Mouse (Mus musculus) forebrain, embryonic 12.5 days (tissue): ENCODE results near the gene Foxp2. TPM values are rescaled to one million over a fixed set of nuclear protein-coding genes. Genes with fewer than 3 reads are reported as not detected.

Source experiments
- ATAC-seq: fragments of 200-750 bp; cut with Nextera tagmentation; 2 replicates; pipeline ENCODE4 v1.8.0; 2017; ENCODE audit warnings: moderate TSS enrichment; ENCODE audit not compliant: low FRiP score
- H3K27ac ChIP-seq: fragments of 300-500 bp; sonication (generic); 2 replicates; pipeline ENCODE4 v1.5.1; 2016; ENCODE audit warnings: mild to moderate bottlenecking
- H3K27me3 ChIP-seq: fragments of 300-500 bp; sonication (generic); 2 replicates; pipeline ENCODE4 v1.6.1; 2016; ENCODE audit warnings: mild to moderate bottlenecking
- H3K36me3 ChIP-seq: fragments of 300-500 bp; sonication (generic); replicated peaks from 2 replicates; pipeline ENCODE4 v1.6.1; 2016; ENCODE audit warnings: mild to moderate bottlenecking
- H3K4me1 ChIP-seq: fragments of 300-500 bp; sonication (generic); 2 replicates; pipeline ENCODE4 v1.6.1; 2016
- H3K4me2 ChIP-seq: fragments of 300-500 bp; sonication (generic); 2 replicates; pipeline ENCODE4 v1.6.1; 2016; ENCODE audit warnings: mild to moderate bottlenecking, moderate library complexity
- H3K4me3 ChIP-seq: fragments of 300-500 bp; sonication (generic); replicated peaks from 2 replicates; pipeline ENCODE4 v1.5.1; 2016; ENCODE audit warnings: mild to moderate bottlenecking
- H3K9ac ChIP-seq: fragments of 300-500 bp; sonication (generic); 2 replicates; pipeline ENCODE4 v1.6.1; 2016; ENCODE audit warnings: mild to moderate bottlenecking
- H3K9me3 ChIP-seq: fragments of 300-500 bp; sonication (generic); 2 replicates; pipeline ENCODE4 v1.6.1; 2016
- WGBS: fragments of 180-500 bp; shearing (Covaris S2); methylation state at CpG from one replicate; pipeline ENCODE4 v1.1.7; 2016; 5-methylcytosine and 5-hydroxymethylcytosine counted together
- polyA plus RNA-seq: library from polyadenylated mRNA; unstranded; fragments of >200 nt; fragmentation: Nextera tagmentation; extraction: Ambion mirVana; gene quantifications from 2 replicates; pipeline ENCODE4 v1.2.1, GENCODE M21; 2016

Foxp2 gene
- 30.2 and 32.3 TPM in 2 replicates for polyA plus RNA-seq

DNA sequence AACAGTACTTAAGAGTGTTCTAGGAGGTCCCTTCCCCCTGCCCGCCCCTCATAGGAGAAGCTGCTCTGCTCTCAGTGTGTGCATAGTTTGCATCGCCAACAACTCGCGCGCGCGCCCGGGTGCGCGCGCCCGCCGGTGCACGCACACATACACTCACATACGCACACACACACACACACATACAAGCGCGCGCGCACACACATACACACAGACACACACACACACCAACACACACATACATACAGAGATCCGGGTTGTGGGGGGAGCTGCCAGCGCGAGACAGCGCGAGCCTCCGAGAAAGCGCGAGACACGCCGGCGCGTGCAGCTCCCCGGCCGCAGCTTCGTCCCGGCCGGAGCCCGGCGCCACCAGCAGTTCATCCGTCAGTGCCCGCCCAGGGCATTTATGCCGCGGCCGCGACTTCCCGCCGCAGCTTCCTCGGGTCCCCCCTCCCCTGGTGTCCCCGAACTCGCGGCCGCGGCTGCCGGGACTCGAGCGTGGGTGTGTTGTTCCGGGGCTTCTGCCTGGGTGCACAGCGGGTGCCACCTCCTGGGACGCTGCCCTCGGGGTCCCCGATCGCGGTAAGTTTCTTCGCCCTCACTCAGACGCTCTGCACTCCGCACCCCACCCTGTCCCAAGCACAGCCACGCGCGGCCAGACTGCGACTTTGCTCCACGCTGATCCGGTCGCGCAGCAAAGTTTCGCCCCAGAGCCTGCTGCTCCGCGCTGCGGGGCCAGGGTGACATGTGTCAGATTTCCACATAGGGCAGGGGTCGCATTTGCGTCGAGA is at the start of gene Foxp2:
Gene Foxp2 (plus strand): TSS at position 167 of the 788 bp plus-strand sequence.
- peak within 1 kb of the TSS; percentile 78 for H3K9ac ChIP-seq
- peaks cover 12% of the 10 kb centered on the region; the same call in 1 of the 2 replicates for H3K27me3 ChIP-seq
- no peaks in the 10 kb centered on the region for H3K36me3 ChIP-seq
- peaks cover 40% of the 10 kb centered on the region for H3K4me1 ChIP-seq
- H3K4me3 ChIP-seq: peak within 1 kb of the TSS; percentile 76
- H3K27ac ChIP-seq: peak within 1 kb of the TSS; percentile 90
- no peaks in the 10 kb centered on the region for H3K9me3 ChIP-seq
- peak; percentile 74 for ATAC-seq
- peak within 1 kb of the TSS; percentile 88 for H3K4me2 ChIP-seq
- under 1% methylated on average over 80 of the region's 80 CpGs for WGBS

DNA sequence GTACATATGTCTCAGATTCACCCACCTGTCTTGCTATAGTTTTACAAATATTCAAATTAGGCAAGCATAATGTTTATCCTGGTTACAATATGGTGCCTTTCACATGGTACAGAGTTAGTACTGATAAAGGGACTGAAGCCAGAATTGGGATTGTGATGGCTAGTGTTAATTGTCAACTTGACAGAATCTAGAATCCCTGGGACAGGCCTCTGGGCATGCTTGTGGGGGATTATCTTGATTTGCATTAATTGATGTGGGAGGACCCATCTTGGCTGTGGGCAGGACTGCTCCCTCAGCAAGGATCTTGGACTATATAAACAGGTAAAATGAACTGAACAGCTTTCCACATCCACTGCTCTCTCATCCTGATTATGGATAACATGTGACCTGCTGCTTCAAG is 15.9 kb upstream of the Foxp2 start:
- H3K4me3 ChIP-seq: no peak overlapping the region
- no peaks in the 10 kb centered on the region for H3K4me1 ChIP-seq
- ATAC-seq: no peak
- H3K9me3 ChIP-seq: no peaks in the 10 kb centered on the region
- no peak overlapping the region for H3K27ac ChIP-seq
- H3K27me3 ChIP-seq: no peaks in the 10 kb centered on the region
- no peak overlapping the region for H3K9ac ChIP-seq
- H3K4me2 ChIP-seq: no peak overlapping the region
- H3K36me3 ChIP-seq: no peaks in the 10 kb centered on the region

DNA sequence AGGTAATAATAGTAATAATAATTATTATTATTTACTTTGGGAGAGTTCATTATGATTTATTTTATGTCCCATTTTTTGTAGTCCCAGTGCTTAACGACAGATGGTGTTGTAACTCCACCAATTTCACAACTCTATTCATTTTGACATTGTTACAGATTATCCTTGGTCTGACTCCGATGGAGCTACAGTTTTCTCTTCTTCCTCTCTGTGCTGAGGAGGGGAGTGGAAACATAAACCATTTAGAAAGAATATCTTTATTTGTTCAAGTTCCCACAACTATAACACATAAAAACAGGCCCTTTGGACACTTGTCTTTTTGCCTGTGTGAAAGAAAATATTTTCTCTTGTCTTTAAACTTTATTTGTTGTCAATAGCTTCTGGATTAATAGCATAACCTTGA is 4.1 kb upstream of the Foxp2 start:
- no peak overlapping the region for H3K9ac ChIP-seq
- H3K4me3 ChIP-seq: no peak overlapping the region
- no peak for ATAC-seq
- H3K4me1 ChIP-seq: peaks cover 31% of the 10 kb centered on the region
- H3K27me3 ChIP-seq: 0 out of 2 replicates have a peak, but pooled peaks cover 5% of the 10 kb centered on the region
- H3K4me2 ChIP-seq: no peak overlapping the region
- WGBS: 0% methylated on average over 2 of the region's 2 CpGs
- no peaks in the 10 kb centered on the region for H3K9me3 ChIP-seq
- H3K36me3 ChIP-seq: no peaks in the 10 kb centered on the region
- no peak overlapping the region for H3K27ac ChIP-seq

DNA sequence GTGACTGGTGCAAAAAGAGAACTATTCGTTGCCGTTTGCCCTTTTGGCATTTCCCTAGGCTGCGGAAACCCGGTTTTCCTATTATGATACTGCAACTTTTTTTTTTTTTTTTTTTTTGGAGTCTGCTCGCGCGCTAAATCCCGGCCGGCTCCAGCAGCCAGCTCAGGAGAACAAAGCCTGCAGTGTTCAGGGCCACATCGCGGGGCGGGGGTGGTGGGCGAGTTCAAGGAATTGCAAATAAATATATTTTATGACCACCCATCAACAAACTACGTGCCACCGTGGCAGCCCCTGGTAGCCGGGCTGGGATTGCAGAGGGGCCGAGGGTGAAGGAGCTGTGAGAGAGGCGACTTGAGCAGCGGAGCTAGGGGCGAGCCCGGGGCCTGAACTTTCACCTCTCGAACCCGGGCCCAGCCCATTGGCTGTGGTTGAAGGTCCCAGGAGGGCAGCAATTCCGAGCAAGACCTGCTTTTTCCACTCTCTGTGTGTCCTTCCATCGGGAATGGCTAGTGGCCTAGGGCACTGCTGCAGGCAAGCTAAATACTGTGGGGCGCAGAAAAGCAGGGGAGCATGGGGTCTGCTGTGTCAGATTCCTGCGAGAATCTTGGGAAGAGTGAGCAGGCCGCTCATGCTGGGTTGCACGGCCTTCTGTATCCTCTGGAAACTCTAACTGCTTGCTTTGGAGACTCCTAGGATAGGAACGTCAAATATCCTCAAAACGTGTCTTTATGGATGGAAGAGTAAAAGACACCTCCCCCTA is 2.9 kb upstream of the Foxp2 start:
- ATAC-seq: no peak; the same call in 1 of the 2 replicates
- under 1% methylated on average over 31 of the region's 31 CpGs for WGBS
- peak overlapping the region; percentile 49 for H3K9ac ChIP-seq
- H3K4me3 ChIP-seq: peak overlapping the region; percentile 31
- no peaks in the 10 kb centered on the region for H3K9me3 ChIP-seq
- peaks cover 37% of the 10 kb centered on the region for H3K4me1 ChIP-seq
- H3K4me2 ChIP-seq: peak overlapping the region; percentile 62
- no peaks in the 10 kb centered on the region for H3K36me3 ChIP-seq
- H3K27ac ChIP-seq: no peak overlapping the region
- peaks cover 11% of the 10 kb centered on the region; the same call in 1 of the 2 replicates for H3K27me3 ChIP-seq

DNA sequence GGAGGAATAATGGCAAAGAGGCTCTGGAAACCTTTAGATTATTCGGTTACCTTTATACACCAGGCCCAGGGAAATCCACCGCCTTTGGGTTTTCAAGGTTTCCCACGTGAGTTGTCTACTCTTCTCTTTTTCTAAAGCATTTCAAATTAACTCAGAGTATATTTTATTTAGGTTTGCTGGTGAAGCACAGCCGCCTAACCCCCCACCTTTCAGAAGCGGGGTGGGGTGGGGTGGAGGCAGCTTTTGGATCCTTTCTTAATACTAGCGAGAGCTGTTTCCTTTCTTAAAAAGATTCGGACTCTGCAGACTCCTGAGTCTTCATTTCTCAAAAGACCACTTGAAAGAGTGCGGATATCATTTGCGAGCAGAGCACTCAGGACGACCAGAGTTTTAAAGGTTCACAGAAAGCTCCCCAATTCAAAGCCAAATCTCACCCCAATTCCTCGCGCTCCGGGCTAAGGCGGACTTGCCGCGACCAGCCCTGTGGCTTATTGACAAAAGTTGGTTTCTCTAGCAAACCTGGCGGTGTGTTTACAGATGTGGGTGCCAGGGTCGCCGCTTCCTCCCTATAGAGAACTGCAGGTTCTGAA is 2.0 kb upstream of the Foxp2 start:
- Histone ChIP-seq H3K27ac (no peak overlapping the region; the same call in 1 of the 2 replicates), H3K4me1 (peaks cover 40% of the 10 kb centered on the region), H3K27me3 (peaks cover 12% of the 10 kb centered on the region; the same call in 1 of the 2 replicates), H3K4me3 (peak overlapping the region; percentile 76), H3K9ac (0 out of 2 replicates have a peak overlapping the region, but pooled peaks have one; percentile 78), H3K36me3 (no peaks in the 10 kb centered on the region), H3K4me2 (peak overlapping the region; percentile 88), H3K9me3 (no peaks in the 10 kb centered on the region)
- ATAC-seq: no peak
- WGBS: 3% methylated on average over 19 of the region's 19 CpGs

DNA sequence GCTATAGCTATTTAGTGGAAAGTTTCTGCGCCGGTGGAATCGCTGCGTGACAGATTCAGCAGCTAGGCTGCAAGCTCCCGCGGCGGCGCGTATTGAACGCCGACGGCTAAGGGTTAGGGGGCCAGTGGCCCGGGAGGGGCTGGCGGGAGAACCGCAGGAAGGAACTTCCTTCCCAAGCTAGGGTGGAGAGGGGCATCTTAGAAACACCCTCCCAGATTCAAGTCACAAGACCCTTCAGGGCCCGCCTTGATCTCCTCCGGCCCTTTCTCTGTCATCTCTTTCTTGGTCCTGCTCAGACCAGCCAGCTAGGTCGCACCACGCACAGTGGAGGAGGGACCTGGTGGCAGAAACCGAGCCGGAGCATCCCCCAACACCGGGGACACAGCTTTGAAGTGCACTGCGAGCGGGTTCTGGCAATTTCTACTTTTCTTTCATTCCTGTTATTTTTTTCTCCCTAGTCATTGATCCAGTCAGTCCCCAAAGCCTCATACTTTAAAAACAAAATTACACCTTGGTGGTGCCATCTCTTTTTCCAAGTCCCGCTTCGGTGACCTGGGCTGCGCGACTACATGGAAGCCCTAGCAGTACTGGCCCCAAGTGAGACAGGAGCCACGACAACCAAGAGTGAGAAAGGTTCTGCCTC is 1.1 kb upstream of the Foxp2 start:
- peak overlapping the region; percentile 78 for H3K9ac ChIP-seq
- 1% methylated on average over 29 of the region's 29 CpGs for WGBS
- H3K4me1 ChIP-seq: peaks cover 40% of the 10 kb centered on the region
- peak; percentile 43 for ATAC-seq
- H3K27ac ChIP-seq: peak overlapping the region; percentile 90
- H3K36me3 ChIP-seq: no peaks in the 10 kb centered on the region
- peak overlapping the region; percentile 88 for H3K4me2 ChIP-seq
- peak overlapping the region; percentile 76 for H3K4me3 ChIP-seq
- H3K27me3 ChIP-seq: peaks cover 12% of the 10 kb centered on the region; the same call in 1 of the 2 replicates
- no peaks in the 10 kb centered on the region for H3K9me3 ChIP-seq

DNA sequence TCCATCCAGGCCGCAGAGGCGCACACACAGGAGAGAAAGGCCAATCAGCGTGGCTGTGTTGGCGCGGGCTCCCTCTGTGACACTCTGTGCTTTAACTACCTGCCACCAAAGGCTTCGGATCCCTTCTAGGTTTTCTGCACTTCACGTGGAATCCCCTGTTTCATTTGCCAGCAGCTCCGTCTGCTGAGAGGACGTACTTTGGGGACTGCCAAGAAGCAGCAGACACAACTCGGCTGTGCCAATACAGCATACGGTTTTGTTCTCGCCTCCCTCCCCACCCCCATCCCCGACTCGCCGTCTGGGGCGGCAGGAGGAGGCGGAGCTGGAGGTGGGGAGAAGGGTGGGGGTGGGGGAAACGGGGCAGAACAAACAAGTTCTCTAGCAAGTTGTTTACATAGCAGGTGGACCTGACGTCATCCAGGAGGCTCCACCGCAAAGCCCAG is 549 bp upstream of the Foxp2 start:
- Histone ChIP-seq H3K4me2 (peak overlapping the region; percentile 88), H3K36me3 (no peaks in the 10 kb centered on the region), H3K9ac (peak overlapping the region; percentile 78), H3K27ac (peak overlapping the region; percentile 90), H3K4me1 (peaks cover 40% of the 10 kb centered on the region), H3K4me3 (peak overlapping the region; percentile 76), H3K27me3 (peaks cover 12% of the 10 kb centered on the region; the same call in 1 of the 2 replicates), H3K9me3 (no peaks in the 10 kb centered on the region)
- ATAC-seq: peak; percentile 88
- WGBS: under 1% methylated on average over 20 of the region's 20 CpGs

DNA sequence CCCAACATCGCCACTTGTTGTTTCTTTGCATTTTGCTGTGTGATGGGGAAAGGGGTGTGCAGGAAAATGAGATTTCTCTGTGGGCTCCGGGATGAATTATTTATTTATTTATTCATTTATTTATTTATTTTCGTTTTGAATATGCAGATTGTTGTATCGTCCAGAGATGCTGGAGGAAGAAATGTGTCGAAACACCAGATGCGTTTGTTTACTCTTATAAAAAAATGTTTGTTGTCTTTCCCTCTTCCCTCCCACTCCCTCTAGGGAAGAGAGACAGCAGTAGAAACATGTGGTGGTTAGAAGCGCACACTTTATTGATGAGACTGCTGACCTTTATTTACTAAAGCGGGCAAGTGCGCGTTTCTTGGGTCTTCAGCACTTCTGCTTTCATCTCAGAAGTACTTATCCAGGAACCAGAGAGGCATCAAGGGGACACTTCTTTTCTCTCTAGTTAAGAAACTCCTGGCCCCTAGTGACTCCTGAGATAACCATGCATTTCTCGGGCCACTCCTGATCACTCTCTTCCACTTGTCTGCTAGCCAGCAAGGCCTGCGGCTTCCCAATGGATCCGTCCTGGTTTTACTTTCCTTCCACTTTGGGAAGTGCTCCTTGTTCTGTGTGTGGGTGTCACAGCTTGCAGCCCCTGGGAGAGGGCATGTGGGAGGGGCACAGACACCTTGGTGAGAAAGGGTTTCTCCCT is 972 bp downstream of the Foxp2 start:
- H3K27me3 ChIP-seq: peaks cover 12% of the 10 kb centered on the region; the same call in 1 of the 2 replicates
- WGBS: 4% methylated on average over 13 of the region's 13 CpGs
- H3K27ac ChIP-seq: no peak overlapping the region
- H3K4me3 ChIP-seq: peak overlapping the region; percentile 76
- ATAC-seq: no peak
- H3K9ac ChIP-seq: peak overlapping the region; percentile 78
- H3K4me2 ChIP-seq: peak overlapping the region; percentile 88
- peaks cover 40% of the 10 kb centered on the region for H3K4me1 ChIP-seq
- no peaks in the 10 kb centered on the region for H3K36me3 ChIP-seq
- H3K9me3 ChIP-seq: no peaks in the 10 kb centered on the region

DNA sequence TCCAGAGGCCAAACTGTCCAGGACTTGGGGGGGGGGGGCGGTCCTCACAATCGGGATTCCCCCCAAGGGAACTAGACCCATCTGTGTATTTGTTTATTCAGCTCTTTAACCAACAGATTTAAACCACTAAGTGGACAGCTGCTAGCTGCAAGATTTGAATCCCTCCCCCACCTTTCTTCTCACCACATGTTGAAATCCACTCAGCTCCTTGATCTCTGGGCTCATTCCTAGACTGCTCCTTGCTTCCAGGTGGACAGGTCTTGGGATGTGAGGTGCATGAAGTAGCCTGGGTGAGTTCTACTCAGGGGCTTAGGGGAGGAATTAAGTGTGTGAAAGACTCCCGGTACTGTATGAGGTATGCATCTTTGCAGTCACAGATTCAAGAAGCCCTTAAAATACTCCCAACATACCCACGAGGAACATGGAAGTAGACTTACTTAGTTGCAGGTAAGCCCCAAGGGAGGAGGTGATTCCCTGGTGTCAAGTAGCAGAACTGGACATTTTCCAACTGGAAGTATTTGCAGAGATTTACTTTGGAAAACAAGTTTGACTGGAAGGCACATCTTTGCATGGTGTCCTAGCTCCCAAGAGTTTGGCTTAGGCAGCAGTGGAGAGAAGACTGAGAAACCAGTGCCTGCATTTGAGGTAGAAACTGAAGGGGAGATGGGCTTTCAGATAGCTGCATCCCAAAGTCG is 2.3 kb downstream of the Foxp2 start:
- Histone ChIP-seq H3K9me3 (no peaks in the 10 kb centered on the region), H3K27ac (no peak overlapping the region), H3K4me2 (peak overlapping the region; percentile 27; the same call in 1 of the 2 replicates), H3K9ac (no peak overlapping the region), H3K27me3 (peaks cover 10% of the 10 kb centered on the region; the same call in 1 of the 2 replicates), H3K4me3 (no peak overlapping the region), H3K36me3 (no peaks in the 10 kb centered on the region), H3K4me1 (peaks cover 33% of the 10 kb centered on the region)
- no peak for ATAC-seq
- WGBS: 49% methylated on average over 5 of the region's 5 CpGs

DNA sequence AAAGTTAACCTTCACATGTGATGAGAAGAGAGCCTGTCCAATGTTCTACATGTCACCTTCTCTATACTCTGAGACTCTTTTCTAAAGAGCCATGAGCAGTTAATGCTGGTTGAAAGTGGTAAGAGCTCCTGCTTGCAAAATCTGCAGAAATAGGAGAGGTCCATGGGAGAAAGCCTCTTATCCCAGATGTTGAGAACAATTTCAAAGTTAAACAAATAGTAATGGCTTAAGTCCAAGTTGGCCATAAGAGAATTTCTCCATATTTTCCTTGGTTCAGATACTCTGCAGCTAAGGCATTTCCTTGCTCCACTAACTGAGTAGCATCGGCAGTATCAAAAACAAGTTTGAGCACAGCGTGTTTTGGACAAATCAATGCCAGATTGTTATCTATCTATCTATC is 13.9 kb downstream of the Foxp2 start:
- Histone ChIP-seq H3K4me1 (no peaks in the 10 kb centered on the region), H3K9me3 (no peaks in the 10 kb centered on the region), H3K9ac (no peak overlapping the region), H3K27ac (no peak overlapping the region), H3K27me3 (no peaks in the 10 kb centered on the region), H3K4me3 (no peak overlapping the region), H3K4me2 (no peak overlapping the region), H3K36me3 (no peaks in the 10 kb centered on the region)
- no peak for ATAC-seq
- 95% methylated on average over 2 of the region's 2 CpGs for WGBS

DNA sequence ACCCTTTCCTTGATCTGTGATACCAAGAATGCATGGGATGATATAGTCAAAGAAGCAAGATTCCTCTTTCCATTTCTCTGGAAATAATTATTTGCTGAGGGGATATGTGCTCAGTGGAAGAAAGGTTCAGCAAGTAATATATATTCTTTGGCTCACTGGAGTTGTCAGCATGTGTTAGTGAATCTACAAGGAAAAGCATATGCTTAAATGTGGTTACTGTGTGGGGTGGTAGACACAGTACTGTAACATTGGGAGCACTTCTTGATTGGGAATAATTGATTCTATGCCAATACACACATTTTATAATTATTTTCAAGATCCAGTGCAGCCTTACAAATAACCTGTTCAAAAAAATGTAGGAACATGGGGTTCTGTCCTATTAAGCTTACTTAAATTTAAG is 21.6 kb downstream of the Foxp2 start:
- no peaks in the 10 kb centered on the region for H3K36me3 ChIP-seq
- H3K27me3 ChIP-seq: no peaks in the 10 kb centered on the region
- no peak overlapping the region for H3K4me3 ChIP-seq
- no peak overlapping the region for H3K9ac ChIP-seq
- no peak overlapping the region for H3K4me2 ChIP-seq
- H3K4me1 ChIP-seq: no peaks in the 10 kb centered on the region
- ATAC-seq: no peak
- H3K9me3 ChIP-seq: no peaks in the 10 kb centered on the region
- H3K27ac ChIP-seq: no peak overlapping the region
